Mouse (Mus musculus): ENCODE measurements around the gene Gm10663.

The Gm10663 gene

GRCm38 (mm10) chr8:65088120-65088519 is 13.3 kb downstream of the Gm10663 start:
- no peak for DNase-seq

DNA sequence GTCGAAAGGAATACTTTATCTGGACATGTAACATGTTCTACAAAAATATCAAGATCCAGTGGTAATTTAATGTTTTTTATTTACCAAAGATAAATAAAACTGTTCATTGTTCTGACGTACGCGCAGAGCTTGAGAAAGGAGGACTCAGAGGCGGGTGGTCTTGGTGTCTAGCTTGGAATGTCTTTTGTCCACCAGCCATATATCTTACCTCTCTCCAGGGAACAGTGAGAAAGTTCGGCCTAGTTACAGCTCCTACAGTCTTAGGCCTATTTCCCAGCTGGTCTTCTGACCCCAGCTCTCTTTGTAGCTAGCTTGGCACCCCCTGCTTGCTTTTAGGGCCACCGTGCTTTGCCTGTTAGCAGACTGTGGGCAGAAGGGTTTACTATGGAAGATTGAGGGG is 14.9 kb downstream of the Gm10663 start:
- no peak for DNase-seq

- no peak for DNase-seq
Observed at GRCm38 (mm10) chr8:65097760-65098415, 23.1 kb downstream of the Gm10663 start.

DNA sequence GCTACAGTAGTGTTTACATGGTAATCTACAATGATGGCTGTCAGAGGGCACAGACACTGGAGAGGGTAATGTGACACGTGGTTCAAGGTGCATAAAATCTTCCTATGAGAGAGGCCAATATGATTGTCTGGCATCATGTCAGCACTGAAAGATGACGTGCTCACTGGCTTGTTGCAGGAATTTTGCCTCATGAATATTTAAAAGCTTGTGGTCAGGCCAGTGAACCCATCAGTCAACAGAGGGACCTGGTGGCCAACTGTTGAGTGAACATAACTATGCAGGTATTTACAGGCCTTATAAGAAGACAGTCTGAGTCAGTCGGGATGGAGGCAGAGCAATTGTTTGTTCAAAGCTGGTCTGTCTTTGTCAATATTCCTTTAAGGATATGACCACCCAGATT is 24.9 kb downstream of the Gm10663 start:
- DNase-seq = no peak

GRCm38 (mm10) chr8:65103632-65104031 is 28.8 kb downstream of the Gm10663 start:
- DNase-seq = no peak

- DNase-seq = no peak
Observed at GRCm38 (mm10) chr8:65104041-65104440, 29.2 kb downstream of the Gm10663 start.

DNA sequence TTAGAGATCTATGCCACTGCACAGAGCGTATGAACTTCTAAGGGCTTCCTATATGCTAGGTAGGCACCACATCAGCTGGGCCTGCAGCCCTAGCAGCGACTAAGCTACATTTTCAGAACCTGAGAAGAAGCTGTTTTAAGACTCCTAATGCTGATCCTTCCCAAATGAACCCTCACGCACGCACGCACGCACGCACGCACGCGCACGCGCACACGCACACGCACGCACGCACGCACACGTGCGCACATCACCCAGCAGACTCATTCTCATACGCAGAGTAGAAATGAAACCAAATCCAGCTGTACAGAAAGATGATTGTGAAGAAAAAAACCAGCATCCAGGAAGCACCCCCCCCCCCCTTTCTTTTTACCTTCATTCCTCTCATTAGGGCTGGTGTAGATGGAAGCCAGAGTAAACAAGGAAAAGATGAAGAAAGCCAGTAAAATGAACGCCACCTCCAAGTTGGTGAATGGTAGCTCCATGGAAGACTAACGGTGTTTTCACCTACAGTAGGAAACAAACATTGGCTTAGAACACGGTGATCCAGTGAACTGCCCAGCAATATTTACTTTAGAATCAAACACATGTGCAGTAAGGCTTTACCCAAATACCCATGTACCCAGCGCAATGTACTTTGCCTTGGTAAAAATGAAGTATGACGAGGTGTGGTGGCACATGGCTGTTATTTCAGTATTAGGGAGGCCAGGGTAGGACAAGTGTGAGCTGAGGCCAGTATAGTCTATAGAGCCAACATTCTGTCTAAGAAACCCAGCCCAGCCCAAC is 33.3 kb downstream of the Gm10663 start:
- DNase-seq = no peak

DNA sequence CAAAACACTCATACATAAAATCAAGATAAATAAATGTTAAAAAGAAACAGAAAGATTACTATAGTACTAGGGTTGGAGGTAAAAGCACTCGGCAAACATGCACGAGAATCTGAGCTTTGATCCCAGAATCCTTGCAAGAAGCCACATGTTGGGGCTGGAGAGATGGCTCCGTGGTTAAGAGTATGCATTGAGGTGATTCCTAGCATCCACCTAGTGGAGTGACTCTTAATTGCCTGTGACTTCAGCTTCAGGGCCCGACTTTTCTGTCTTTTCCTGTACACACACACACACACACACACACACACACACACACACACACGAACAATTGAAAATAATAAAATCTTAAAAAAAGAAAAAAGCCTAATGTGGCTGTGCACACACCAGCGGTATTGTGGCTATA is 34.1 kb downstream of the Gm10663 start:
- no peak for DNase-seq

- DNase-seq = peak; percentile 15
Observed at GRCm38 (mm10) chr8:65110285-65110691, 35.5 kb downstream of the Gm10663 start.

GRCm38 (mm10) chr8:65112092-65112491 is 37.3 kb downstream of the Gm10663 start:
- no peak for DNase-seq

- DNase-seq = no peak
Observed at GRCm38 (mm10) chr8:65126014-65126413, 51.2 kb downstream of the Gm10663 start.

GRCm38 (mm10) chr8:65126454-65126853 is 51.6 kb downstream of the Gm10663 start:
- no peak for DNase-seq

All from cerebellum, adult 11-12 months (tissue).